Mouse (Mus musculus): Measurements from ENCODE around the gene Csnk1g2. TPM values are rescaled to one million over a fixed set of nuclear protein-coding genes. Genes with fewer than 3 reads are reported as not detected.
A peak's percentile ranks its signal among the peaks of the same experiment; 100 is the strongest.

Csnk1g2 gene
- polyA plus RNA-seq, 1 experiment: 178 TPM

DNA sequence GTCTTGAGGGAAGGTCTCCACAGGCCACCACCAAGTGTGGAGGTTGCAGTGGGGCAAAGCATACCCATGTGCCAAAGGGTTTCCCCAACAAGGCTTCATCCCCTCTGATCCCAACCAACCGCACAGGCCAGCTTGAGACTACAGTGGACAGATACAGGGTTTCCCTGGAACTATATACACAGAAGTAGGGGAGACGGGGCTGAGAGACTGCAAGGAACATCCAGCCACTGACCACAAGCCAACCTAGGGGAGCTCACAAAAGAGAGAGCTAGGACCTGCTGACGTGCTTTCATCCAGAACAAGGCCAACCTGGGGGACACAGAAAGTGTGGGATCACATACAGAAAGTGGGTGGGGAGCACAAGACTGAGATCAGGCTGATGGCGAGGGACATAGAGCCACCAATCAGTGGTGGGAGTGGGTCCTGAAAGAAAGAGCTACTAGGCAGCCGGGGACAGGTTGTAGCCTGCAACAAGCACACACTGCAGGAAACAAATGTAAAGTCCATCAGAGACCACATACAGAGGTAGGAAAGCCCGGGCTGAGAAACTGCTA, 52.3 kb downstream of the Csnk1g2 start:
- Histone ChIP-seq H3K4me3 (peak overlapping the region; percentile 62), H3K79me2 (ENCODE audit: control insufficient read depth, insufficient read depth) (peaks cover 41% of the 10 kb centered on the region), H3ac (ENCODE audit: control insufficient read depth, insufficient read length) (peak overlapping the region; percentile 50), H3K36me3 (ENCODE audit: control insufficient read depth, insufficient read depth) (peaks cover 11% of the 10 kb centered on the region), H3K27me3 (ENCODE audit: control insufficient read depth, insufficient read depth, insufficient read length) (no peaks in the 10 kb centered on the region), H3K4me2 (ENCODE audit: low read depth) (peak overlapping the region; percentile 78)
- no peak for TF ChIP-seq MYOD1 (IDR thresholded peaks at IDR 0.05; ENCODE audit: control insufficient read depth in 1 of 3, insufficient read length in 2 of 3, low read depth in 2 of 3)
- no peak for TF ChIP-seq MAX (IDR thresholded peaks at IDR 0.05; ENCODE audit: low read depth)
- no peak for TF ChIP-seq SRF (IDR thresholded peaks at IDR 0.05; ENCODE audit: control insufficient read depth, insufficient read length, low read depth)
- no peak for TF ChIP-seq TCF12 (IDR thresholded peaks at IDR 0.05; ENCODE audit: insufficient read depth, poor library complexity, severe bottlenecking)

DNA sequence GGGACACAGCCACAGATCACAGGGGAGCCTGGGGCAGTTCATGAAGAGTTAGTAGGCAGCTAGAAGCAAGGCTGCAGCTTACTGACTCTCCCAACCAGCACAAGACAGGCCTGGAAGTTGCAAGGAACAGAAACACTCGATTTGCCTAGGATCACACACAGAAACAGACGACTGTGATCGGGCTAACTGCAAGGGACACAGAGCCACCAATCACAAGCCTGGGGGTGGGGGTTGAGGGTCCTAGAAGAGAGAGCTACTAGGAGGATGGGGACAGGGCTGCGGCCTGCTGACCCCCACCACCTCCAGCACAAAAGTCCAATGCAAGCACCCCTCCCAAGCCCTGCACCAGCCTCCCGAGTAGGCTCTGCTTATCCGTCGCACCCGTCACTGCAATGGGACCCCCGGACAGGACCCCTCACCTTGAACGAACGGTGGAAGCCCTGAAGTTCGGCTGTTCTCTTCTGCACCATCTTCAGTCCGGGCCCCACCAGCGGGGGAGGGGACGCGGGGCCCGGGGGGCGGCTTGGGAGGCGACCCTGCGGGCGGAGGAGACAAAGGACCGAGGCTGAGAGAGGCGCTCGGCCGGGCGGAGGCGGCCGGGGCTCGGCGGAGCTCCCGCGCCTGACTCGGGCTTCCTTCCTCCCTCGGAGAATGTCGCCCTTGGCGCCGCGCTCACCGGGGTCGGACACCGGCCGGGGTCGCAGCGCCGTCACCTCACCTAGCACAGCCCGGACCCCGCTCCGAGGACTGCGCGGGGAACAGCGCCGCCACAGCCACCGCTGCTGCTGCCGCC, 53.0 kb downstream of the Csnk1g2 start:
- Histone ChIP-seq H3ac (ENCODE audit: control insufficient read depth, insufficient read length) (peak overlapping the region; percentile 50), H3K4me2 (ENCODE audit: low read depth) (peak overlapping the region; percentile 78), H3K36me3 (ENCODE audit: control insufficient read depth, insufficient read depth) (peaks cover 6% of the 10 kb centered on the region), H3K27me3 (ENCODE audit: control insufficient read depth, insufficient read depth, insufficient read length) (no peaks in the 10 kb centered on the region), H3K4me3 (peak overlapping the region; percentile 62), H3K79me2 (ENCODE audit: control insufficient read depth, insufficient read depth) (peaks cover 41% of the 10 kb centered on the region)
- TF ChIP-seq POLR2A (IDR thresholded peaks at IDR 0.05; ENCODE audit: insufficient read length, low read depth): no peak
- no peak for TF ChIP-seq CEBPB (IDR thresholded peaks at IDR 0.05; ENCODE audit: insufficient read depth, poor library complexity, severe bottlenecking)
- no peak for TF ChIP-seq MYOG (IDR thresholded peaks at IDR 0.05; ENCODE audit: control insufficient read depth in 1 of 3, insufficient read depth in 1 of 3, insufficient read length in 2 of 3, low read depth in 2 of 3)
- TF ChIP-seq SRF (IDR thresholded peaks at IDR 0.05; ENCODE audit: control insufficient read depth, insufficient read length, low read depth): no peak
- no peak for TF ChIP-seq TCF12 (IDR thresholded peaks at IDR 0.05; ENCODE audit: insufficient read depth, poor library complexity, severe bottlenecking)
- TF ChIP-seq MYOD1 (IDR thresholded peaks at IDR 0.05; ENCODE audit: control insufficient read depth in 1 of 3, insufficient read length in 2 of 3, low read depth in 2 of 3): no peak
- no peak for TF ChIP-seq REST (IDR thresholded peaks at IDR 0.05; ENCODE audit: insufficient read depth, insufficient read length)
- no peak for TF ChIP-seq E2F4 (IDR thresholded peaks at IDR 0.05; ENCODE audit: insufficient read depth)
- TF ChIP-seq MAX (IDR thresholded peaks at IDR 0.05; ENCODE audit: low read depth): no peak
- no peak for TF ChIP-seq USF1 (IDR thresholded peaks at IDR 0.05; ENCODE audit: low read depth)
- TF ChIP-seq POLR2AphosphoS2 (IDR thresholded peaks at IDR 0.05; ENCODE audit: insufficient read length, low read depth): no peak
- TF ChIP-seq TCF3 (IDR thresholded peaks at IDR 0.05; ENCODE audit: insufficient read length, low read depth): no peak

DNA sequence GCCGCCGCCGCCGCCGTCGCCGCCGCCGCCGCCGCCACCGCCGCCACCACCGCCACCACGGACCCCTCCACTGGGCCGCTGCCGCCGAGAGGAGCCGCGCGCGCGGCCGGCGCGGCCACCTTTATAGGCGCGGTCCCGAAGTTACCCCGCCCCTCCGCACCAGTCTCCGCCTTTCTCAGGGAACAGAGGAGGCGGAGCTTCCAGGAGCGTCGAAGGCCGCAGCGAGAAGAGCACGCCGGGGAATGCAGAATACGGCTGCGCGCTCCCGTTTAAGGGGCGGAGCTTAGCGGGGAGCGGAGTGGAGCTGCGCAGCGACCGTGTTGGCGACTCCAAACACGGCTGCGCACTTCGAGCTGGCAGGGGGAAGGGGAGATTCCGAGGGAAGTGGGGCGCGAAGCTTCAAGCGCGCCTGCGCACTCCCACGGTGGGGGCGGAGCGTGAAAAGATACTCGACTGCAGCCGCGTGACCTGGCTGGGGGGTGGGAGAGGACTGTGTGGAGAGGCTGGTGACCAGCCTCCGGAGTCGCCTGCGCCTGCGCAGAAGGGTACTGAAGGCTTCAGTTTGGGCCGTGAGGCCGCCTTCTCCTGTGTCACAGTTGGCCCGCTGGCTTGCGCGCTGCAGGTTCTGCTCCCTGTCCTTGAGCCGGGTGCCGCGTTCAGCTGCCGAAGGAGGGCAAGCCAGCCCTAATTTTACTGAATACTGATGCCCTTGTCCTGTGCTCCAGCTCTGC, 53.7 kb downstream of the Csnk1g2 start:
- TF ChIP-seq USF1 (IDR thresholded peaks at IDR 0.05; ENCODE audit: low read depth) (peak; percentile 72), E2F4 (IDR thresholded peaks at IDR 0.05; ENCODE audit: insufficient read depth) (no peak), POLR2AphosphoS2 (IDR thresholded peaks at IDR 0.05; ENCODE audit: insufficient read length, low read depth) (peak; percentile 99), MYOD1 (IDR thresholded peaks at IDR 0.05; ENCODE audit: control insufficient read depth in 1 of 3, insufficient read length in 2 of 3, low read depth in 2 of 3) (peak in 1 of 3 experiments; percentile 4), REST (IDR thresholded peaks at IDR 0.05; ENCODE audit: insufficient read depth, insufficient read length) (no peak), TCF3 (IDR thresholded peaks at IDR 0.05; ENCODE audit: insufficient read length, low read depth) (no peak), SRF (IDR thresholded peaks at IDR 0.05; ENCODE audit: control insufficient read depth, insufficient read length, low read depth) (peak; percentile 39), MYOG (IDR thresholded peaks at IDR 0.05; ENCODE audit: control insufficient read depth in 1 of 3, insufficient read depth in 1 of 3, insufficient read length in 2 of 3, low read depth in 2 of 3) (peak in 1 of 3 experiments; percentile 41), MAX (IDR thresholded peaks at IDR 0.05; ENCODE audit: low read depth) (no peak), POLR2A (IDR thresholded peaks at IDR 0.05; ENCODE audit: insufficient read length, low read depth) (peak; percentile 99), CEBPB (IDR thresholded peaks at IDR 0.05; ENCODE audit: insufficient read depth, poor library complexity, severe bottlenecking) (no peak), TCF12 (IDR thresholded peaks at IDR 0.05; ENCODE audit: insufficient read depth, poor library complexity, severe bottlenecking) (no peak)
- peak overlapping the region; percentile 62 for H3K4me3 ChIP-seq
- H3K27me3 ChIP-seq (ENCODE audit: control insufficient read depth, insufficient read depth, insufficient read length): no peaks in the 10 kb centered on the region
- peak overlapping the region; percentile 50 for H3ac ChIP-seq (ENCODE audit: control insufficient read depth, insufficient read length)
- peaks cover 40% of the 10 kb centered on the region for H3K79me2 ChIP-seq (ENCODE audit: control insufficient read depth, insufficient read depth)
- peak overlapping the region; percentile 83 for H3K4me2 ChIP-seq (ENCODE audit: low read depth)
- H3K36me3 ChIP-seq (ENCODE audit: control insufficient read depth, insufficient read depth): no peaks in the 10 kb centered on the region

DNA sequence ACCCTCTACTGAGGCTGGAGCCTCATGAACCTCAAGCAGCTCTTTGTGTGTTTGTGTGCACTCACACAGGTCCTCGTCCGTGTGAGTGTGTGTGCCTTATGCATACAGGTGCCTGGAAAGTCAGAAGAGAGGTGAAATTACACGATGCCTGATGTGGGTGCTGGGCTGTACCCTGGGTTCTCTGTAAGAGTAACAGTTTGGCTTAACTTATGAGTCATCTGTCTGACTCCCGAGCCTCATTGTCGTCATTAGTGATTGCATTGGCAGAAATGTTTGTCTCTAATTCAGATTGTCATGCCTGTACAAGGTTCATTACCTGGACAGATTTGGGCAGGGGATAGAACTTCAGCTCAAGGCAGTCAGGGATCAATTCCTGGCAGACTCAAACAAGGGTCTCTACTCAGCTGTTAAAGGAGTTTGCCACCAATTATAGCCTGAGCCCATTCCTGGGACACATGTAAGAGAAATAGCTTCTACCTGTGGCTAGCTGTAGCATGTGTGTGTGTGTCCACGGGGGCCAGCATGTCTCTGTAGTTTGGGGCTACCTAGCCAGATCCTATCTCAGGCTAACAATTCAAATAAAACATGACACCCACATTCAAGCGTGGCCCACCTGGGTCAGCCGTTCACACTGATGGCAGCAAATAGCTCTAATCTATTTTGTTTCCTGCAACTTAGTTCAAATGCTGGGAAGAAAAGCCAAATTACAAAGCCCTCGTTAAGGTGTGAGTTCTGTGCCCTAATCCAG, 54.7 kb downstream of the Csnk1g2 start:
- 0 out of 2 replicates have a peak, but pooled peaks have one; percentile 10 for TF ChIP-seq CEBPB (IDR thresholded peaks at IDR 0.05; ENCODE audit: insufficient read depth, poor library complexity, severe bottlenecking)
- TF ChIP-seq POLR2AphosphoS2 (IDR thresholded peaks at IDR 0.05; ENCODE audit: insufficient read length, low read depth): no peak
- Histone ChIP-seq H3K4me3 (peak overlapping the region; percentile 62), H3K27me3 (ENCODE audit: control insufficient read depth, insufficient read depth, insufficient read length) (no peaks in the 10 kb centered on the region), H3K36me3 (ENCODE audit: control insufficient read depth, insufficient read depth) (no peaks in the 10 kb centered on the region), H3K79me2 (ENCODE audit: control insufficient read depth, insufficient read depth) (peaks cover 34% of the 10 kb centered on the region), H3ac (ENCODE audit: control insufficient read depth, insufficient read length) (peak overlapping the region; percentile 50), H3K4me2 (ENCODE audit: low read depth) (peak overlapping the region; percentile 83)

Measured in myocyte (in vitro differentiated cells).